Mouse (Mus musculus) embryonic facial prominence, embryonic 13.5 days (tissue): Measurements from ENCODE around the gene Kiss1. TPM values are rescaled to one million over a fixed set of nuclear protein-coding genes. Genes with fewer than 3 reads are reported as not detected.

ENCODE experiments used
- polyA plus RNA-seq: library from polyadenylated mRNA; unstranded; fragments of >200 nt; fragmentation: Nextera tagmentation; extraction: Ambion mirVana; gene quantifications from 2 replicates; pipeline ENCODE4 v1.2.1, GENCODE M21; 2015

Kiss1 gene
- polyA plus RNA-seq, 1 experiment from 2014 or later = not detected

Other genes with a start within 250 kb of the Kiss1 start
- 32.0 and 35.2 TPM in 2 replicates for gene Ppp1r15b, start 190.7 kb upstream of the Kiss1 start, polyA plus RNA-seq
- 4.0 and 5.0 TPM in 2 replicates for gene Plekha6, start 157.7 kb upstream of the Kiss1 start, polyA plus RNA-seq
- gene Golt1a, start 12.1 kb upstream of the Kiss1 start, polyA plus RNA-seq = not detected in 2 replicates
- gene Ren1, start 28.6 kb downstream of the Kiss1 start, polyA plus RNA-seq = 0.25 TPM in 1 of 2 replicates, not detected in the other
- gene Etnk2, start 41.7 kb downstream of the Kiss1 start, polyA plus RNA-seq = 2.8 and 3.2 TPM in 2 replicates
- gene Sox13, start 102.5 kb downstream of the Kiss1 start, polyA plus RNA-seq = 5.2 and 7.3 TPM in 2 replicates